Comparison of ENCODE assay signal across 21 mouse cellular contexts in genomic region chr19:45696281-45696600, GRCm38 (mm10). TPM values are rescaled to one million over a fixed set of nuclear protein-coding genes. Genes with fewer than 3 reads are reported as not detected.
DNase-seq lines count a peak whose midpoint lies in the region; ATAC-seq and TF ChIP-seq lines count a peak whose summit lies in the region.
"Had no signal": no experiment of that assay in that cellular context is flagged by ENCODE, and none has a peak within 500 bp of the region (broad histone marks: within the 10 kb centered on the region; RNA-seq: fewer than 3 reads in every experiment).

No protein-coding gene starts in this region.

- 18% methylated on average over 6 of the region's 6 CpGs for WGBS in kidney, adult 2 months
- 16% methylated on average over 6 of the region's 6 CpGs for WGBS in heart, embryonic 13.5 days
- WGBS in thymus, adult 2 months = 77% methylated on average over 6 of the region's 6 CpGs

- H3K9ac ChIP-seq in heart, embryonic 13.5 days = peak overlapping the region; percentile 53
- H3K9ac ChIP-seq: embryonic facial prominence, embryonic 12.5 days; liver, embryonic 15.5 days; neural tube, embryonic 13.5 days had no signal

- peak overlapping the region; percentile 56 for H3K4me2 ChIP-seq in heart, embryonic 13.5 days
- H3K4me2 ChIP-seq: liver, embryonic 15.5 days; neural tube, embryonic 13.5 days had no signal

- no peak overlapping the region for H3K4me3 ChIP-seq in kidney, adult 2 months (ENCODE audit: insufficient read depth, low read depth, low read length)
- peak overlapping the region; percentile 15 for H3K4me3 ChIP-seq in heart, embryonic 13.5 days
- no peak overlapping the region for H3K4me3 ChIP-seq in thymus, adult 2 months (ENCODE audit: control insufficient read depth, insufficient read depth, low read length)
- H3K4me3 ChIP-seq: embryonic facial prominence, embryonic 12.5 days; limb, embryonic 12.5 days; liver, embryonic 15.5 days; neural tube, embryonic 13.5 days had no signal

- no peak overlapping the region for H3K27ac ChIP-seq in kidney, adult 2 months (ENCODE audit: insufficient read depth, low read depth, low read length)
- H3K27ac ChIP-seq in heart, embryonic 13.5 days (replicated peaks) = peak overlapping the region; percentile 65
- H3K27ac ChIP-seq in thymus, adult 2 months (ENCODE audit: control insufficient read depth, insufficient read depth, low read length) = no peak overlapping the region
- H3K27ac ChIP-seq: embryonic facial prominence, embryonic 12.5 days; limb, embryonic 12.5 days; liver, embryonic 15.5 days; neural tube, embryonic 13.5 days had no signal

- DNase-seq in kidney, adult 2 months = peak; percentile 16
- DNase-seq in kidney, adult 18-20 months = no peak
- peak; percentile 28 for DNase-seq in ovary, adult 18-20 months (ENCODE audit: low spot score)
- no peak for DNase-seq in ovary, postnatal 10 days (ENCODE audit: low spot score)
- peak; percentile 11 for DNase-seq in ovary, postnatal 14 days (ENCODE audit: low spot score)
- DNase-seq in thymus, adult 2 months = no peak
- no peak for DNase-seq in layer of hippocampus, postnatal 10 days (ENCODE audit: low spot score in 2 of 2)
- DNase-seq: adrenal gland, adult 8-10 months; B cell, adult 2 months; gastrocnemius, postnatal 36 days; kidney, adult 9 months; lung, postnatal 14 days had no signal

- 0 out of 2 replicates have a peak, but pooled peaks cover 3% of the 10 kb centered on the region for H3K9me3 ChIP-seq in heart, embryonic 13.5 days
- H3K9me3 ChIP-seq: embryonic facial prominence, embryonic 12.5 days; hindbrain, embryonic 10.5 days; limb, embryonic 12.5 days; liver, embryonic 15.5 days; neural tube, embryonic 13.5 days had no signal

- no peak for TF ChIP-seq CTCF in kidney, adult 2 months (conservative IDR thresholded peaks at IDR 0.05; ENCODE audit: insufficient read depth, insufficient read length, low read depth, low read length)
- TF ChIP-seq CTCF in thymus, adult 2 months (IDR thresholded peaks at IDR 0.05; ENCODE audit: borderline replicate concordance, control insufficient read depth, extremely low read depth, insufficient read depth, low read length, poor library complexity) = no peak

- no peaks in the 10 kb centered on the region for H3K36me3 ChIP-seq in kidney, adult 2 months (ENCODE audit: control insufficient read depth, insufficient read depth, low read length)
- no peaks in the 10 kb centered on the region for H3K36me3 ChIP-seq in heart, embryonic 13.5 days
- H3K36me3 ChIP-seq in thymus, adult 2 months (ENCODE audit: control insufficient read depth, insufficient read depth, low read length) = no peaks in the 10 kb centered on the region
- H3K36me3 ChIP-seq: embryonic facial prominence, embryonic 12.5 days; hindbrain, embryonic 10.5 days; limb, embryonic 12.5 days; liver, embryonic 15.5 days; neural tube, embryonic 13.5 days had no signal

- H3K4me1 ChIP-seq in kidney, adult 2 months (ENCODE audit: control insufficient read depth, insufficient read depth, low read length) = no peaks in the 10 kb centered on the region
- H3K4me1 ChIP-seq in heart, embryonic 13.5 days = peaks cover 21% of the 10 kb centered on the region
- no peaks in the 10 kb centered on the region for H3K4me1 ChIP-seq in thymus, adult 2 months (replicated peaks; ENCODE audit: control insufficient read depth, insufficient read depth, low read length)
- H3K4me1 ChIP-seq: liver, embryonic 15.5 days had no signal

- no peak for TF ChIP-seq POLR2A in kidney, adult 2 months (IDR thresholded peaks at IDR 0.05; ENCODE audit: low read depth, low read length)
- no peak for TF ChIP-seq POLR2A in thymus, adult 2 months (IDR thresholded peaks at IDR 0.05; ENCODE audit: control insufficient read depth, extremely low read depth, insufficient read depth, low read length, poor library complexity)

- no peak for ATAC-seq in heart, embryonic 13.5 days (ENCODE audit: extremely low read depth, insufficient number of reproducible peaks, low FRiP score, low TSS enrichment)

- H3K27me3 ChIP-seq in kidney, adult 2 months (replicated peaks; ENCODE audit: control insufficient read depth, insufficient read depth, low read length) = 0 out of 2 replicates have a peak, but pooled peaks cover 1% of the 10 kb centered on the region
- no peaks in the 10 kb centered on the region for H3K27me3 ChIP-seq in heart, embryonic 13.5 days (replicated peaks)
- no peaks in the 10 kb centered on the region for H3K27me3 ChIP-seq in thymus, adult 2 months (ENCODE audit: control insufficient read depth, insufficient read depth, low read length)
- H3K27me3 ChIP-seq: embryonic facial prominence, embryonic 12.5 days had no signal

RNA-seq across cellular contexts. Expression of gene Fbxw4, which starts 36.1 kb away (rescaled TPM):
- polyA plus RNA-seq in kidney, adult 2 months (2012; rRNA removed) = 43.0 and 56.4 TPM in 2 replicates
- polyA plus RNA-seq in heart, embryonic 13.5 days (2015; fragmentation: Nextera tagmentation; extraction: Ambion mirVana) = 3.3 and 3.8 TPM in 2 replicates
- 135 and 145 TPM in 2 replicates for polyA plus RNA-seq in thymus, adult 2 months (2012; rRNA removed)
- 10 to 100 TPM; 29.7 to 30.3 TPM for total RNA-seq in layer of hippocampus, postnatal 10 days (2021)

RNA-seq across cellular contexts. Expression of gene Fgf8, which starts 46.5 kb away (rescaled TPM):
- polyA plus RNA-seq in kidney, adult 2 months (2012; rRNA removed) = not detected in 2 replicates
- 0.25 and 0.37 TPM in 2 replicates for polyA plus RNA-seq in heart, embryonic 13.5 days (2015; fragmentation: Nextera tagmentation; extraction: Ambion mirVana)
- polyA plus RNA-seq in thymus, adult 2 months (2012; rRNA removed) = 0.26 and 0.33 TPM in 2 replicates
- total RNA-seq in layer of hippocampus, postnatal 10 days (2021) = not detected
- total RNA-seq: adrenal gland, adult 8-10 months; gastrocnemius, postnatal 36 days; layer of hippocampus, adult 8-10 months; left cerebral cortex, adult 8-10 months had no signal
- polyA plus RNA-seq: liver, embryonic 15.5 days; neural tube, embryonic 13.5 days; small intestine, adult 2 months had no signal

RNA-seq across cellular contexts. Expression of gene Npm3, which starts 53.1 kb away (rescaled TPM):
- polyA plus RNA-seq in kidney, adult 2 months (2012; rRNA removed) = 36.9 and 42.3 TPM in 2 replicates
- 9.9 and 11.2 TPM in 2 replicates for polyA plus RNA-seq in heart, embryonic 13.5 days (2015; fragmentation: Nextera tagmentation; extraction: Ambion mirVana)
- 146 and 167 TPM in 2 replicates for polyA plus RNA-seq in thymus, adult 2 months (2012; rRNA removed)
- 10 to 100 TPM; 16.7 to 18.1 TPM for total RNA-seq in layer of hippocampus, postnatal 10 days (2021)

Comparison
In these comparisons a context has a peak if more than half of its experiments do, and no peak if none do; other contexts are left out.
1. DNase-seq: peak in kidney, adult 2 months (single experiment), ovary, adult 18-20 months (single experiment) and ovary, postnatal 14 days (single experiment); none in kidney, adult 18-20 months (single experiment), ovary, postnatal 10 days (single experiment), thymus, adult 2 months (single experiment) and layer of hippocampus, postnatal 10 days (0 of 2).